Mouse (Mus musculus): Measurements from ENCODE around the gene Mrps35.

The Mrps35 gene

DNA sequence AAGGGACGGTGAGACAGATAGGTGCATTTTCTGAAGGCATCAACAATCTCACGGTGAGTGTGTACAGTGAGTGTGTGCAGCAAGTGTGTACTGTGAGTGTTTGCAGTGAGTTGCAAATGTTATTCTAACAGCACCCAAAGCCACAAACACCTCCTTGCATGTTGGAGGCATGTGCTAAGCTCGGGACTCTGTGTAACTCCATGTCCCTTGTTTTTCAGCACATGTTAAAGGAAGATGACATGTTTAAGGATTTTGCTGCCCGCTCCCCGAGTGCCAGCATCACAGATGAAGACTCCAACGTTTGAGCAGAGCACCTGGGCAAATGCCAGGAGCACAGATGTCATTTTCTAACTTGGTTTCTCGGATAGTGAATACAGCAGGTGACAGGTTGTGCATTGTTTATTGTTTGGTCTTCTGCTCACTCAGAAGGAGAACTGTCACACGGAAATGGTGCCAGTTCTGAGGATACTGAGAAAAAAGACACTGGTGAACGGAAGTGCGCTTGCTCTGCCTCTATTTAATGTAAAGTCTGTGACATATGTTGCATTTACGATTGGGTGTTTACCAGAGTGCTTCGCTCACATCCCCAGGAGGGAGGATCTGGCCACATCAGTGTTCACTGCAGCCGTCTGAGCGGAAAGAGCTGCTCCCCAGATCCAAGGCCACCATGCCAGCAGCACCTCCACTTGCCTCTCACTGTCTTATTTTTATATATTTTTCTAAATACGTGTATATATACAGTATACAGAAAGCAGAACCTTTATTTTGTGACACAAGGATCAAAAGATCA lies 12.3 kb upstream of the Mrps35 start:
- no peak for DNase-seq

- DNase-seq, result no peak
These were observed 10.2 kb upstream of the Mrps35 start, which contains the start of gene Rep15 for GRCm38 (mm10) chr6:147032303-147032925. Rep15 (plus strand) TSS chr6:147032584.

- DNase-seq, result no peak
These were observed 1.1 kb downstream of the Mrps35 start for GRCm38 (mm10) chr6:147043633-147044032.

DNA sequence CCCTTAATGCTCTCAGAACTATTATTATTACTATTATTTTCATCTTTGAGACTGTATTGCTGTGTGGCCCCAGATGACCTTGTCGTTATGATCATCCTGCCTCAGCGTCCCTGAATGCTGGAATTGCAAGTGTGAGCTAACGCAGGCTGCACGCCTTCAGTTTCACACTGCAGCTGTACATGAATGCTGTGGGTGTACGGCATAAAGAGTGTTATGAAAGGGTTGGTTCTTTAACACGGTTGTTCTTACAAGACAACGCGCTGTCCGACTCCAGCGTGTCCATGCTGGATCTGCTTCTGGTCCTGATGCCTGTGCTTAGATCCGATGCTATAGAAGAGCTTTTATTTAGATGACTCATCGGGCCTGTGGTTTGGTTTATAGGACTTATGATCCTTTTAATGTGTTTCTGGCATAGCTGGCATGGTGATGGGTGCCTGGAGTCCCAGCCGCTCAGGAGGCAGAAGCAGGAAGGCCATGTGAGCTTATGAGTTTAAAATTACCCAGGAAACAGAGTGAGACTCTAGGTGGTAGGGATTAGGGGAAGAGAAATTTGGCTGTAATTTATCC lies 6.8 kb downstream of the Mrps35 start:
- no peak for DNase-seq

- DNase-seq, result no peak
These were observed 9.1 kb downstream of the Mrps35 start for GRCm38 (mm10) chr6:147051666-147052065.

DNA sequence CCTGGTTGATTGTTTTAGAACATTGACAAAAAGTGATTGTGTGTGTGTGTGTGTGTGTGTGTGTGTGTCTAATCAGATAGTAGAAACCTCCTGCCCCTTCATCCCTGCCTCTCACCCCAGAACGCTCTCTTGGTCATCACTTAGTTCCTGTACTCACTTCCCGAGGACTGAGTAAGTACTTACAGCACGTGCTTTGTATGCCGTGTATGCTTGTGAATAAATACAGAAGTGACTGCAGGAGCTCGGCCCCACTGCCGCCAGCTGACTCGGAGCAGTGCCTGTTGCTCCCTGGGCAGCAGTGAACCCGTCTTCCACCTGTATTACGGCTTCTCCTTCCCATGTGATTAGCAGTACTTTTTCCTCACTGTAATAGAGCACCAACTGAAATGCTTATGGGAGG lies 9.9 kb downstream of the Mrps35 start:
- no peak for DNase-seq

DNA sequence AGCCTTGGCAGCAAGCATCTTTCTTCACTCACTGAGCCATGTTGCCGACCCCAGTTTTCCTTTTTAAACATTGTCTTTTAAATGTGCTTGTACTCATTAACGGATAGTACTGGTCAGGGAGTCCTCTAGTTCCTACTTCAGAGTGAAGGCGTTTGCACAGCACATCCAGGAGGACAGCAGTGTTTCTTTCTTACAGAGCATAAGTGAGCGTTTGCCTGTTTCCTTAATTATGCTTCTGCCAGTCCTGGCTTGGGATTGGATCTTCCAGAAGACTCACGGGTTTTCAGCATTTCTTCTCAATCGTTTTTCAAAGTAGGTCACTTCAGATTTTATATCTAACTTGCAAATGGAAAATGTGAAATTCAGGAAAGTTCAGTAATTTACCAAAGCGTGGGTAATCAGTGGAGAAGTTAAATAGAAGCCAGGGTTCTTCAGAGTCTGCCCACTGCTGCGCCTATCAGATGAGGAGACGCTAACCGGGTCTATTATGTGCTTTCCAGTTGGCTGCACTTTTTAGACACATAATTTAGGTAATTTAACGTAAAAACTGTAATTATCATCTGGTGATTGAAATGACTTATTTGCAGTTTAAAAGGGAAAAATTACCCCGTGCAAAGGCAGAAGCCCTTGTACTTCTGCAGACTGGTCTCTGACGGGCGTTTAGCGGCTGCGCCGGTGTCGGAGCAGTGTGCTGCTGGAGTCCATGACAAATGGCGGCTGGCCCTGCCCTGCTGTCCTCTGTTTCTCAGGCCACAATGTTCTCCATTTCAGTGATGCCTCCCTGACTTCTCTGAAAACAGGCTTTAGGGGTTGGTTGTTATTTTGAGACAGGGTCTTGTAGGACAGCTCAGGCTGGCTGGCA lies 11.5 kb downstream of the Mrps35 start:
- DNase-seq, result peak; percentile 45 to 59

- DNase-seq, result no peak
These were observed 12.9 kb downstream of the Mrps35 start for GRCm38 (mm10) chr6:147055374-147055977.

GRCm38 (mm10) chr6:147059326-147059725 lies 16.8 kb downstream of the Mrps35 start:
- DNase-seq, result peak; percentile 29 to 57

GRCm38 (mm10) chr6:147061630-147062029 lies 19.1 kb downstream of the Mrps35 start:
- no peak for DNase-seq

DNA sequence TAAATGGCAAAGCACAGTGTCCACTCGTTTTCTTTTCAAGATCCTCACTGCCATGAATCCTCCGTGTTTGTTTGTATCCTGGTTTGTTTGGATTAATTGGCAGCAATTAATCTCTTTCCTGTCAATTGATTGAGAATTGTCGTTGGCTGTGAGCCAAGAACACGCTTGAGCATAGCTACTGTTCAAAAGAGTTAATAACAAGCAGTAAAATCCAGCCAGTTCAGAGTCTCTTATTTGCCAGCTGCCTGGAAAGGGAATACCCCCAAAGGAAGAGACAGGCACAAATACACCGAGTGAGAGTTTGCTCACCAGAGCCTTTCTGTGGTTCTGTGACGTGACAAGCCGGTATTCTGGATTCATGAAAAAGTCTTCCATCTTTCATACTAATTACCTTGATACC lies 19.5 kb downstream of the Mrps35 start:
- DNase-seq, result no peak

GRCm38 (mm10) chr6:147062694-147063093 lies 20.1 kb downstream of the Mrps35 start:
- no peak for DNase-seq

DNA sequence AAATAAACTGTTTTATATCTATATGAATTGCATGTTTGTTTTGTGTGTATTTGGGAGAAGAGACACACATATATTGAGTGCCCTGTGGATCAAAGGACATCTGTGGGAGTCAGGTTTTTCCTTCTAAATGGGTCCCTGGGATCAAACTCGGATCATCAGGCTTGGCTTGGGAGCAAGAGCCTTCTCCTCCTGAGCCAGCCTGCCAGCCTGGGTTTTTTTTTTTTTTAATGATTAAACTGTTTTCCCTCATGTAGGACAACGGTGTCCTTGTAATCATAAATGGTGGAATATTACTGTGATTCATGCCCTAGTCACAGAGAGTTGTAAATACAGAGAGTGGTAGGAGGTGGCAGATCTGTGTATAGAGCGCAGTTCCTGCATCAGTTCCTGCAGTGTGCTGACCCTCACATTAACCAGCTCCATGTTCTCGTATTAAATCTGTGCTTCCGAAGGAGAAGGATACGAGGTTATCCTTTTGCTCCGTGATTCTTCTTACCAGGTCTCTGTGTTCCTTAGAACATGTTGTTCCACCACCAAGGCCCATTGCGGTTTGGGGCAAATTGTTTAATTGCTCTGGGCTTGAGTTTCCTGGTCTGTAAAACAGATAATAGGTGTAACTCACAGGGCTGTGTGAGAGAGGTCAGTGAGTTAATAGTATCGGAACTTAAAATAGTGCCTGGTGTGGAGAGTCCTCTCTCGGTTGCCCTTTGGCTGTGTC lies 21.8 kb downstream of the Mrps35 start:
- peak; percentile 46 to 48 for DNase-seq

GRCm38 (mm10) chr6:147064944-147065261 lies 22.3 kb downstream of the Mrps35 start:
- DNase-seq, result peak; percentile 73 to 77

DNA sequence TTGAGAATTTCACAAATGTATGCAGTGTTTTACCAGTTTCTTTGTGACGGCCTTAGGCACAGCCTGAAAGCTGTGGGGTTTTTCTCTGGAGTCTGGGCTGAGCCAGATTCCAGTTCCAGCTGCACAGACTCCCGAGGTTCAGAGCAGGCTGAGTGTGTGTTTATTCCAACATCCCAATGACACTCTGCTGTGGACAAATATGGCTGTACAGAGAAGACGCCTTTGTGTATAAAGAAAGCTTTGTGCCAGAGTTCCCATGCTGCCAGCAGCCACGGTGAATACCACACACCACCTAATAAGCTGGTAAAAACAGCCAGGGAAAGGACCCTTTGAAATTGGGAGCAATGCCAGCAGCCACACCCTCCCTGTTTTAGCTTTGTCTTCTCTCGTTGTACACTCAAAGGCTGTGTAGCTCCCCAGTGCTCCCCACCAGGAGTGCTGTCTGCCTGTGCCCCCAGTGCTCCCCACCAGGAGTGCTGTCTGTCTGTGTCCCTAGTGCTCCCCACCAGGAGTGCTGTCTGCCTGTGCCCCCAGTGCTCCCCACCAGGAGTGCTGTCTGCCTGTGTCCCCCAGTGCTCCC lies 33.3 kb downstream of the Mrps35 start:
- no peak for DNase-seq

GRCm38 (mm10) chr6:147076878-147077277 lies 34.3 kb downstream of the Mrps35 start:
- no peak for DNase-seq

GRCm38 (mm10) chr6:147079919-147080318 lies 37.4 kb downstream of the Mrps35 start:
- DNase-seq, result no peak

DNA sequence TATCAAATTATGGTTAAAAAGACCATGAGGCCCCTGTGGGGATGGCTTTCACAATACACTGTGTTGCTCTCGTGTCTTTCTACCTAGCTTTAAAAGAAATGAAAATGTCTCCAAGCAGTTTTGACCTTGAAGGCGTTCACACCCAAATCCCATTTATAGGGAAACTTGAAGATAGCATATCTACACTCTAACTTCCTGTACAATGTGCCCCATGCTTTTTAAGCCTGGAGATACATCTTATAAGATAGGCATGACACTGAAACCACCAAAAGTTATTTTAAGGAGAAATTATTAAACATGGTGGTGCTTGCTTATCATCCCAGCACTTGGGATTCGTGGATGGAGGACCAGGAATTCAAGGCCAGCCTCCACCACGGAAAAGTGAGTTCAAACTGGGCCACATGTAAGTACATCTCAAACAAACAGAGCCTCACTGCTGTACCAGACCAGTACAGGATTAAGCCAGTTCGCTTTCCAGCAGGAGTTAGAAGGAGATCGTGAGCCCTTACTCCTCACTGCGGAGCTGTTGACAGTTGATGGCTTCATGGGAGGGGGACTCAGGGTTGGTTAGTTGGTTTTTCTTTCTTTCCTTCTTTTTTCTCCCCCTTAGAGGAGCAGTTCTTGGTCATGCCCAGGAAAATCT lies 43.0 kb downstream of the Mrps35 start:
- no peak for DNase-seq

DNA sequence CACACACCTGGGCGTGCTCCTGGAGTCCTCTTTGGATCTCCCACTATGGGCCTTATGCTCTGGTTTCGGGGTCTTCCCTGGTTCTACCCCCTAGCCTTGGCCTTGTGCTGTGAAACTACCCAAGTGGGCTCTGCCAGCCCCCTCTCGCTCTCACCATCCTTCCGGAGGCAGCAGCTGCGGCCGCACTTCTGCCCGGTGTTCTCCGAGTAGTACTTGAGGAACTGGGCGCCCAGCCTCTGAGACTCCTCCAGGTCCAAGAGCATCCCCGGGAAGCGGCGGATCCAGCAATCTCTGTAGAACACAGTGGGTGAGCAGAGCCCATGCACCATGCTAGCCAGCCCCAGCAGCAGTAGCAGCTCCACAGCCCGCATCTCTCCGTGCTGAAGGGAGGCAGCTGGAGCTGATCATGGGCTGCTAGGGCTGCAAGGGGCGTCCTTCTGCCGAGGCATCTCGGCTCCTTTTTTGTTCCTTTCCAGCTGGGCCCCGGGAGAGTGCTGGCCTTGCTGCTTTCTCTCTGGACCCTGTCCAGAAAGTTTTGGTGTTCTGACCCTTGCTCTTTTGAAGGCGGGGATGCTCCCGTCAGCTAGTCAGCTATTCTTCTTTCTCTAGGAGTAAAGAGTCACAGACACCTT lies 44.1 kb downstream of the Mrps35 start, which contains the start of gene Mansc4:
Mansc4 (minus strand) TSS at position 439 of the 632 bp plus-strand sequence.
- DNase-seq, result peak; percentile 74 to 85

GRCm38 (mm10) chr6:147087736-147088135 lies 45.2 kb downstream of the Mrps35 start:
- peak; percentile 76 to 84 for DNase-seq

GRCm38 (mm10) chr6:147088517-147088916 lies 46.0 kb downstream of the Mrps35 start:
- DNase-seq, result no peak
